Mouse (Mus musculus): ENCODE data around the gene Hist2h2aa1. TPM values are rescaled to one million over a fixed set of nuclear protein-coding genes. Genes with fewer than 3 reads are reported as not detected.

Hist2h2aa1 gene
- total and polyA plus RNA-seq, 3 experiments, result 0.64 to 1,515 (median 113) TPM

- H3K36me3 ChIP-seq (replicated peaks in 1 of 2; ENCODE audit: control insufficient read depth in 1 of 2, insufficient read depth in 1 of 2, low read length in 1 of 2), result no peaks in the 10 kb centered on the region
- TF ChIP-seq MAZ (IDR thresholded peaks at IDR 0.05; ENCODE audit: low read depth, low read length) (peak; percentile 88), SMC3 (IDR thresholded peaks at IDR 0.05; ENCODE audit: low read depth, low read length) (no peak), CHD2 (IDR thresholded peaks at IDR 0.05; ENCODE audit: low read length) (peak; percentile 10; the same call in 1 of the 2 replicates), MYC (IDR thresholded peaks at IDR 0.05; ENCODE audit: low read depth, low read length) (peak; percentile 65), GABPA (IDR thresholded peaks at IDR 0.05; ENCODE audit: insufficient replicate concordance, low read depth, low read length) (no peak), MAX (IDR thresholded peaks at IDR 0.05; ENCODE audit: low read length) (peak; percentile 77), BHLHE40 (IDR thresholded peaks at IDR 0.05; ENCODE audit: low read depth, low read length) (peak; percentile 31; the same call in 1 of the 2 replicates), E2F4 (IDR thresholded peaks at IDR 0.05; ENCODE audit: insufficient replicate concordance, low read depth, low read length) (0 out of 2 replicates have a peak, but pooled peaks have one; percentile 54), HCFC1 (IDR thresholded peaks at IDR 0.05; ENCODE audit: low read depth, low read length) (peak; percentile 68), POLR2AphosphoS2 (IDR thresholded peaks at IDR 0.05; ENCODE audit: low read depth, low read length) (no peak; the same call in 1 of the 2 replicates), TBP (conservative IDR thresholded peaks at IDR 0.05; ENCODE audit: low read depth, low read length) (peak; percentile 95), ZC3H11A (IDR thresholded peaks at IDR 0.05; ENCODE audit: low read depth, low read length) (no peak), ETS1 (conservative IDR thresholded peaks at IDR 0.05; ENCODE audit: low read depth, low read length) (peak; percentile 9; the same call in 1 of the 2 replicates), JUN (IDR thresholded peaks at IDR 0.05; ENCODE audit: insufficient read depth, low read depth, low read length) (no peak), TCF12 (IDR thresholded peaks at IDR 0.05; ENCODE audit: low read depth, low read length) (peak; percentile 63; the same call in 1 of the 2 replicates), ZMIZ1 (IDR thresholded peaks at IDR 0.05; ENCODE audit: low read depth, low read length) (peak; percentile 95; the same call in 1 of the 2 replicates), NRF1 (IDR thresholded peaks at IDR 0.05; ENCODE audit: low read depth, low read length) (peak; percentile 75), RCOR1 (conservative IDR thresholded peaks at IDR 0.05; ENCODE audit: low read depth, low read length) (peak; percentile 88; the same call in 1 of the 2 replicates), MAFK (IDR thresholded peaks at IDR 0.05; ENCODE audit: insufficient replicate concordance, low read length) (0 out of 2 replicates have a peak, but pooled peaks have one; percentile 37), POLR2A (IDR thresholded peaks at IDR 0.05; ENCODE audit: low read depth, low read length) (peak; percentile 89), KAT2A (IDR thresholded peaks at IDR 0.05; ENCODE audit: insufficient replicate concordance, low read length) (0 out of 2 replicates have a peak, but pooled peaks have one; percentile 59), NELFE (IDR thresholded peaks at IDR 0.05; ENCODE audit: low read depth, low read length) (peak; percentile 83), UBTF (IDR thresholded peaks at IDR 0.05; ENCODE audit: low read depth, low read length) (no peak), SIN3A (IDR thresholded peaks at IDR 0.05; ENCODE audit: low read length) (peak; percentile 64; the same call in 1 of the 2 replicates), EP300 (IDR thresholded peaks at IDR 0.05; ENCODE audit: low read length) (peak; percentile 41; the same call in 1 of the 2 replicates), MXI1 (IDR thresholded peaks at IDR 0.05; ENCODE audit: low read depth, low read length) (peak; percentile 85), ZKSCAN1 (IDR thresholded peaks at IDR 0.05; ENCODE audit: borderline replicate concordance, low read depth, low read length) (no peak), USF1 (IDR thresholded peaks at IDR 0.05; ENCODE audit: low read depth, low read length) (no peak), USF2 (conservative IDR thresholded peaks at IDR 0.05; ENCODE audit: low read depth, low read length) (no peak), PAX5 (IDR thresholded peaks at IDR 0.05; ENCODE audit: low read length) (no peak), MEF2A (IDR thresholded peaks at IDR 0.05; ENCODE audit: borderline replicate concordance, low read depth, low read length) (0 out of 2 replicates have a peak, but pooled peaks have one; percentile 18), JUND (conservative IDR thresholded peaks at IDR 0.05; ENCODE audit: low read depth, low read length) (0 out of 2 replicates have a peak, but pooled peaks have one; percentile 7), CHD1 (IDR thresholded peaks at IDR 0.05; ENCODE audit: low read depth, low read length) (peak; percentile 42; the same call in 1 of the 2 replicates), RAD21 (IDR thresholded peaks at IDR 0.05; ENCODE audit: low read depth, low read length) (no peak), CTCF (conservative IDR thresholded peaks at IDR 0.05 in 1 of 2, IDR thresholded peaks at IDR 0.05 in 1 of 2; ENCODE audit: low read depth in 2 of 2, low read length in 2 of 2) (no peak), ELF1 (IDR thresholded peaks at IDR 0.05; ENCODE audit: low read depth, low read length) (peak; percentile 29; the same call in 1 of the 2 replicates), ZNF384 (IDR thresholded peaks at IDR 0.05; ENCODE audit: low read depth, low read length) (no peak), IRF4 (IDR thresholded peaks at IDR 0.05; ENCODE audit: low read depth, low read length) (peak; percentile 41; the same call in 1 of the 2 replicates)
- peak within 1 kb of the TSS; percentile 99 for H3K27ac ChIP-seq (ENCODE audit: insufficient read depth, low read depth)
- DNase-seq (ENCODE audit: extremely low read depth), result peak; percentile 88
- in situ Hi-C loops (cut with MboI; ENCODE audit: low pct_ligation_motif_present, low pct_unique_long_range_greater_than_20kb, low sequenced_read_pairs) (loop anchor here (10.0 kb wide), 2 partner anchors 255 to 565 kb away; partner anchors contain the start of gene Mcl1), dilution Hi-C loops (cut with MboI; ENCODE audit: extremely low pct_ligation_motif_present, extremely low pct_unique_long_range_greater_than_20kb, low sequenced_read_pairs) (no loop called here)
- peak within 1 kb of the TSS; percentile 62 to 75 (median 73) for H3K4me3 ChIP-seq (replicated peaks in 1 of 3; ENCODE audit: low read depth in 2 of 3, low read length in 2 of 3, poor library complexity in 1 of 3)
- no peaks in the 10 kb centered on the region for H3K9me3 ChIP-seq (replicated peaks; ENCODE audit: low read length)
- peak within 1 kb of the TSS; percentile 99 for H3K9ac ChIP-seq (ENCODE audit: insufficient read depth, low read depth)
- H3K4me2 ChIP-seq (ENCODE audit: insufficient read depth, low read depth, poor library complexity, severe bottlenecking), result peak within 1 kb of the TSS; percentile 86
- H3K27me3 ChIP-seq (replicated peaks), result no peaks in the 10 kb centered on the region
- peaks cover 2 to 32% of the 10 kb centered on the region in 2 experiments; a peak in 3 of 4 replicates for H3K4me1 ChIP-seq (ENCODE audit: control insufficient read depth in 1 of 2, insufficient read depth in 2 of 2)
- H3K79me2 ChIP-seq (replicated peaks; ENCODE audit: control insufficient read depth, extremely low read depth, insufficient read depth, poor library complexity, severe bottlenecking), result peaks cover 16% of the 10 kb centered on the region
These were observed 25.6 kb upstream of the Hist2h2aa1 start, which contains the start of the genes Bola1 and Hist2h2ab for GRCm38 (mm10) chr3:96219661-96220130. TSS of gene Bola1 (minus strand) at chr3:96219709. TSS of gene Hist2h2ab (plus strand) at chr3:96219865.

Measured in CH12.LX (cell line).